Mouse (Mus musculus): ENCODE measurements around the gene Crhr1.

DNA sequence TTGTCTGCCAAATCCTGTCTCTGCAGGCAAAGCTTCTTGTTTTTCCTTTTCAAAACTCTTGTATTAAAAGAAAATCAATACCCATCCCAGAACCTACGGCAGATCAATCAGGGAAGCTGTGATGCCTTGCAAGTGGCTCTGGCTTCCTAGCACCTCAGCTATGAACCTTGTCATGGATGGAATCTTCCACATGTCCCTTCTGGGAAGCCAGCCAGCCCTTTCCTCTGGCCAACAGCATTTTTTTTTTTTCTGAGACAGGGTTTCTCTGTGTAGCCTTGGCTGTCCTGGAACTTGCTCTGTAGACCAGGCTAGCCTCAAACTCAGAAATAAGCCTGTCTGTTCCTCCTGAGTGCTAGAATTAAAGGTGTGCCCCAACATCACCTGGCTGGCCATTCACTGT is 22.3 kb upstream of the Crhr1 start:
- no peak for TF ChIP-seq CTCF (IDR thresholded peaks at IDR 0.05; ENCODE audit: low read depth)
- TF ChIP-seq EP300 (IDR thresholded peaks at IDR 0.05; ENCODE audit: low read depth): no peak

All from liver, postnatal 0 days (tissue).